Mouse (Mus musculus) cortical plate, adult 2 months (tissue): Measurements from ENCODE around the gene Spata31d1a.

Experiments
- CTCF ChIP-seq: fragments of 200-500 bp; IDR thresholded peaks from 2 replicates; pipeline ENCODE4 v1.5.1; 2011; ENCODE audit warnings: mild to moderate bottlenecking, control low read depth, low read length; ENCODE audit not compliant: insufficient read depth; ENCODE audit errors: extremely low read depth
- POLR2A ChIP-seq: fragments of 200-500 bp; IDR thresholded peaks from 2 replicates; pipeline ENCODE4 v1.6.1; 2011; ENCODE audit warnings: mild to moderate bottlenecking, low read length, control low read depth; ENCODE audit not compliant: insufficient read depth; ENCODE audit errors: extremely low read depth

GRCm38 (mm10) chr13:59657781-59658180 lies 52.3 kb downstream of the Spata31d1a start:
- TF ChIP-seq CTCF: no peak
- no peak for TF ChIP-seq POLR2A
